Mouse (Mus musculus): ENCODE measurements around the gene Ovgp1. TPM values are rescaled to one million over a fixed set of nuclear protein-coding genes. Genes with fewer than 3 reads are reported as not detected.

Gene Ovgp1
- polyA plus RNA-seq, 1 experiment = 0.24 TPM

DNA sequence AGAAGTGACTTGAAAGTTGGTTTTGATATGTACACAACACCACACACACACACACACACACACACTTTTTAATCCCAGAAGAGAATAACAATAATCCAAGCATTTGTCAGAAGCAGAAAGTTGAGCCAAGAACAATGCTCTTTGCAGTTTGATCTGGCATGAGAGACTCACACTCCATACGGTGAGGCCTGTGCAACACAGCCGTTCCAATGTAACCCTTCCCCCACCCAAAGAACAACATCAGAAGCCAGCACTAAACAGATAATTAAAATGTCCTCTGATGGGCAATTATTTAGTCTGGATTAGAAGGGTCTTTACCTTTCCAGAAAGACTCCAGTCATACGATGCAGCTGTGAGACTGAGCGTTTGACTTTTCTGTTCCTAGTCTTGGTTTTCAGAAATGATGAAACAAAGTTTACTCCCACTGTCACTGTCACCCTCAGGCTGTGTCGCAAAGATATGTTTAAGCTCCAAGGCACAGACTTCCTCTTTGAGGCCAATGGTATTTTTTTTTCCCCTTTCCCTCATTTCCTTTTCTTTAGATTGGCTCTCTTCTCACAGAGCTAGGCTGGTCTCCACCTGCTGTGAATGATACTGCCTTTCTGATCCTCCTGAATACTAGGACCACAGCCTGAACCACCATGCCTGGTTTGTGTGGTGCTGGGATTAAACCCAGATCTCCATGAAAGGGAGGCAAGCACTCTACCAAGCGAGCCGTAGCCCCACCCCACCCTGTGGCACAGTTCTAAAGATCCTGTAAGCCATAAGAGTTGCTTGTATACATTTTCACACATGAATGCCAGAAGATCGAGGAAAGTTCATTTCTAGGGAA lies 41.1 kb upstream of the Ovgp1 start, which contains the start of gene I830077J02Rik:
Gene I830077J02Rik, minus strand, starts transcription at position 425 of the 832 bp plus-strand sequence.
- Histone ChIP-seq H3K4me3 (ENCODE audit: low read depth, low read length) (no peak within 1 kb of the TSS), H3K4me1 (ENCODE audit: control insufficient read depth, insufficient read depth, insufficient read length, low read length) (no peaks in the 10 kb centered on the region), H3K27ac (ENCODE audit: insufficient read depth, low read depth, low read length) (peak within 1 kb of the TSS; percentile 10; the same call in 1 of the 2 replicates), H3K36me3 (ENCODE audit: control insufficient read depth, insufficient read depth, low read length) (0 out of 2 replicates have a peak, but pooled peaks cover 5% of the 10 kb centered on the region), H3K27me3 (ENCODE audit: control insufficient read depth, insufficient read depth, low read length) (no peaks in the 10 kb centered on the region)
- WGBS = 78% methylated on average over 8 of the region's 8 CpGs
- TF ChIP-seq POLR2A (IDR thresholded peaks at IDR 0.05; ENCODE audit: low read depth, low read length) (no peak), CTCF (IDR thresholded peaks at IDR 0.05; ENCODE audit: extremely low read depth, insufficient read length, insufficient replicate concordance, low read depth, low read length) (no peak)

DNA sequence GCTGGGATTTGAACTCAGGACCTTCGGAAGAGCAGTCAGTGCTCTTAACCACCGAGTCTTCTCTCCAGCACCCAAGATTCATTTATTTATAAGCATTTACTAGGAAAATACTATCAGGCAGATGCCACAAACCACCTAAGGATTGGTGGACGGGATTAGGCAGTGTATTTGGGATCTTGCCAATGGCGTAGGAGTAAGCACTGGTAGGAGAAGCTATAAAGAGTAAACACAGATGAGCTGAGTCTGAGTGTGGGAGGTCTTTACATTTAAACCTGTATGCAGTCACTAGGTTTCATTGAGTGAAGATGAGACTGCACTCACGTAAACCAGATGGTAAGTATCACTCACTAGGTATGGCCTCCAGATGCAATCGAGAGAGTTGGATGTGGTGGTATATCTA lies 39.6 kb upstream of the Ovgp1 start:
- no peak overlapping the region for H3K27ac ChIP-seq (ENCODE audit: insufficient read depth, low read depth, low read length)
- no peak overlapping the region for H3K4me3 ChIP-seq (ENCODE audit: low read depth, low read length)
- WGBS = 88% methylated on average over 6 of the region's 6 CpGs
- TF ChIP-seq CTCF (IDR thresholded peaks at IDR 0.05; ENCODE audit: extremely low read depth, insufficient read length, insufficient replicate concordance, low read depth, low read length) (no peak), POLR2A (IDR thresholded peaks at IDR 0.05; ENCODE audit: low read depth, low read length) (no peak)
- H3K36me3 ChIP-seq (ENCODE audit: control insufficient read depth, insufficient read depth, low read length) = peaks cover 9% of the 10 kb centered on the region; the same call in 1 of the 2 replicates
- no peaks in the 10 kb centered on the region for H3K27me3 ChIP-seq (ENCODE audit: control insufficient read depth, insufficient read depth, low read length)
- H3K4me1 ChIP-seq (ENCODE audit: control insufficient read depth, insufficient read depth, insufficient read length, low read length) = no peaks in the 10 kb centered on the region

DNA sequence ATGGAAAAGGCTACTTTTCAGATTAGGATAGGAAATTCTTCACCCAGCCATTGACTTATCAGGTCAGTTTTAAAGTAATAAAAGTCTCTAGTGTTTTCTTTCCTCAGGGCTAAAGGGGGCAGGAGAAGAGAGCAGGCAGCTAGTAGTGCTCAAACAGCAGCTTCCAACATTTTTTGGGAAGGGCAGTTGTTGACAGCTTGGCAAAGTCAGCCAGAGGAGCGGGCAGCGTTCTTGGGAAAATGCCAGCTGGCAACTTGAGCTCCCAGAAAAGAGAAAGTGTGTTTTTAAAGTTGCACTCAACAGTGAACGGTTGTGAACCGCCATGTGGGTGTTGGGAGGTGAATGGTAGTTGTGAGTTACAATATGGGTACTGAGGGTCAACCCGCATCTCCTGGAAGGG lies 38.5 kb upstream of the Ovgp1 start:
- WGBS = 41% methylated on average over 5 of the region's 5 CpGs

DNA sequence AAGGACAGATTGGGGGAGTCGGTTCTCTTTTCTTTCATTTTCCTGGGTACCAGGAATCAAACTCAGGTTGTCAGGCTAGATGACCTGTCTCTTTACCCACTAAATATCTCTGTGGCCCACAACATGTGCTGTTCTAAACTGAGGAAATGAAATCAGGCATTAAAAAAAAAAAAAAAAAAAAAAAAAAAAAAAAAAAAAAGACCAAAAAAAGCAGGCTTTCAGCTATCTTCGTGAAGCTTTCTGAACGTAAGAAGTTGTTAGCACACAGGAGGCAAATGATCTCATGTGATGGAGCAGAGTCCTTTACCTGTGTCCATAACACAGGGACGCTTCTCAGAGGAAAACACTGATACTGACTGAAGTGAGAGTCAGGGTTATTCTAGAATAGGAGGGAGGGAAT lies 37.4 kb upstream of the Ovgp1 start:
- Histone ChIP-seq H3K4me1 (ENCODE audit: control insufficient read depth, insufficient read depth, insufficient read length, low read length) (no peaks in the 10 kb centered on the region), H3K27me3 (ENCODE audit: control insufficient read depth, insufficient read depth, low read length) (no peaks in the 10 kb centered on the region), H3K4me3 (ENCODE audit: low read depth, low read length) (no peak overlapping the region), H3K36me3 (ENCODE audit: control insufficient read depth, insufficient read depth, low read length) (peaks cover 13% of the 10 kb centered on the region), H3K27ac (ENCODE audit: insufficient read depth, low read depth, low read length) (no peak overlapping the region)
- WGBS = 74% methylated on average over 4 of the region's 4 CpGs
- TF ChIP-seq CTCF (IDR thresholded peaks at IDR 0.05; ENCODE audit: extremely low read depth, insufficient read length, insufficient replicate concordance, low read depth, low read length) = no peak

More for the DNA sequence above, 38.5 kb upstream of the Ovgp1 start:
- H3K4me1 ChIP-seq (ENCODE audit: control insufficient read depth, insufficient read depth, insufficient read length, low read length) = no peaks in the 10 kb centered on the region
- no peak for TF ChIP-seq POLR2A (IDR thresholded peaks at IDR 0.05; ENCODE audit: low read depth, low read length)
- TF ChIP-seq CTCF (IDR thresholded peaks at IDR 0.05; ENCODE audit: extremely low read depth, insufficient read length, insufficient replicate concordance, low read depth, low read length) = no peak
- no peak overlapping the region for H3K27ac ChIP-seq (ENCODE audit: insufficient read depth, low read depth, low read length)
- H3K27me3 ChIP-seq (ENCODE audit: control insufficient read depth, insufficient read depth, low read length) = no peaks in the 10 kb centered on the region
- H3K4me3 ChIP-seq (ENCODE audit: low read depth, low read length) = no peak overlapping the region
- peaks cover 9% of the 10 kb centered on the region; the same call in 1 of the 2 replicates for H3K36me3 ChIP-seq (ENCODE audit: control insufficient read depth, insufficient read depth, low read length)

DNA sequence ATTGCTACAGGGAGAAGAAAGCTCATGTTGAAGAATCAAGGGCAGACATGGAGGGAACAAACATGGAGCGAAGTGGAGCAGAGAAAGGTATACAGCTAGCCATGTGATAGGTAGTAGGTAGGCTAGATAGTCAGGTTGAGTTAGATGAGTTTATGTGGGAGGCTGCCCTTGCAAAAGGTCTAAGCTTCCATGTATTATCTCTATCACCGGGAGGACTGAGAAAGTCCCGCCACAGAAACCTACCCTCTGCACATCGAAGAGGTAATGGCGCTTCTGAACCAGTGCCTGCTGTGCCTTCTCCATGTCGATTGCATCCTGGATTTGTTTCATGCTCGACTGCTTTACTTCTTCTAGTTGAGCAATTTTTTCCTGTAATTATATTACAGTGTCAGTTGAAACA lies 22.2 kb upstream of the Ovgp1 start:
- TF ChIP-seq CTCF (IDR thresholded peaks at IDR 0.05; ENCODE audit: extremely low read depth, insufficient read length, insufficient replicate concordance, low read depth, low read length) = no peak
- TF ChIP-seq POLR2A (IDR thresholded peaks at IDR 0.05; ENCODE audit: low read depth, low read length) = no peak
- WGBS = 94% methylated on average over 7 of the region's 7 CpGs

DNA sequence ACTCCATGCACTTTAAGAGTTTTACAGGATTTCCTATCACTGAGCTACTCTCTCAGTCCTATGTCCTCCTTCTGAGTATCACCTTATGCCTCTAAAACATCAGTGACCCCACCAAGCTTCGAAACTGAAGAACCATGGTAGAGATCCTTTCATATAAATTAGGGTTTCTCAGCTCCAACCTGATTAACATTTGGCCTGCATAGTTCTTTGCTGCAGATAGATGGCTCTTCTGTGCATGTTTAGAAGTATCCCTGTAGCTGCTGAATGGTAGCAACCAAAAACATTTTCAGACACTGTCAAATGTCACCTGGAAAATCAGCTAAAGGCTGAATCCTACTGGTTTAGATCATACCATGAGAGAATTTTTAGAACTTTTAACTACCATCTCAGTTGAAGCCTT lies 16.3 kb upstream of the Ovgp1 start:
- H3K27me3 ChIP-seq (ENCODE audit: control insufficient read depth, insufficient read depth, low read length) = no peaks in the 10 kb centered on the region
- H3K4me3 ChIP-seq (ENCODE audit: low read depth, low read length) = no peak overlapping the region
- TF ChIP-seq CTCF (IDR thresholded peaks at IDR 0.05; ENCODE audit: extremely low read depth, insufficient read length, insufficient replicate concordance, low read depth, low read length) = no peak
- TF ChIP-seq POLR2A (IDR thresholded peaks at IDR 0.05; ENCODE audit: low read depth, low read length) = no peak
- peaks cover 20% of the 10 kb centered on the region for H3K36me3 ChIP-seq (ENCODE audit: control insufficient read depth, insufficient read depth, low read length)
- H3K4me1 ChIP-seq (ENCODE audit: control insufficient read depth, insufficient read depth, insufficient read length, low read length) = peaks cover 7% of the 10 kb centered on the region; the same call in 1 of the 2 replicates
- WGBS = 78% methylated on average over 1 of the region's 1 CpGs
- H3K27ac ChIP-seq (ENCODE audit: insufficient read depth, low read depth, low read length) = no peak overlapping the region

More for the DNA sequence above, 22.2 kb upstream of the Ovgp1 start:
- no peak overlapping the region for H3K4me3 ChIP-seq (ENCODE audit: low read depth, low read length)
- H3K4me1 ChIP-seq (ENCODE audit: control insufficient read depth, insufficient read depth, insufficient read length, low read length) = no peaks in the 10 kb centered on the region
- no peaks in the 10 kb centered on the region for H3K27me3 ChIP-seq (ENCODE audit: control insufficient read depth, insufficient read depth, low read length)
- no peak overlapping the region for H3K27ac ChIP-seq (ENCODE audit: insufficient read depth, low read depth, low read length)
- H3K36me3 ChIP-seq (ENCODE audit: control insufficient read depth, insufficient read depth, low read length) = peaks cover 59% of the 10 kb centered on the region

DNA sequence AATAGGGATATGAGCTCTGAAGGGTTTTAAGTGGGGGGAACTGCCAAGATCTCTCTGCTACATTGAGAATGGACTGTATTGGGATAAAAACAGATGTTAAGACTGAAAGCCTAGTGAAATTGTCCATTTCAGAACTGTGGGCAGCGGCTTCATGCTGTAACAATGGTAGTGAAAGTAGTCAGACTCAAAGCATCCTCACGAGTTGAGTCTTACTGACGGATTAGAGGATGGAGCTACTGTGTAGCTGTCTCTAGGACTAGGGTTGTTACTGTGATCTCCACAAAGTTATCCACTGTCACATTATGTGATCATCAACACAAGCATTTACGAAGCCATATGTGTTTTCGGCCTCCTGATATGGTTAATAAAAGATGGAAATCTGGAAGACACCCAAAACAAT lies 15.3 kb upstream of the Ovgp1 start:
- peak overlapping the region; percentile 89; the same call in 1 of the 2 replicates for H3K4me3 ChIP-seq (ENCODE audit: low read depth, low read length)
- no peak overlapping the region; the same call in 1 of the 2 replicates for H3K27ac ChIP-seq (ENCODE audit: insufficient read depth, low read depth, low read length)
- no peaks in the 10 kb centered on the region for H3K27me3 ChIP-seq (ENCODE audit: control insufficient read depth, insufficient read depth, low read length)
- H3K36me3 ChIP-seq (ENCODE audit: control insufficient read depth, insufficient read depth, low read length) = peaks cover 19% of the 10 kb centered on the region
- TF ChIP-seq POLR2A (IDR thresholded peaks at IDR 0.05; ENCODE audit: low read depth, low read length) (no peak), CTCF (IDR thresholded peaks at IDR 0.05; ENCODE audit: extremely low read depth, insufficient read length, insufficient replicate concordance, low read depth, low read length) (no peak)
- H3K4me1 ChIP-seq (ENCODE audit: control insufficient read depth, insufficient read depth, insufficient read length, low read length) = peaks cover 7% of the 10 kb centered on the region; the same call in 1 of the 2 replicates
- 17% methylated on average over 5 of the region's 5 CpGs for WGBS
